Mouse (Mus musculus) neural tube, postnatal 0 days (tissue): ENCODE results near the gene Rarb. TPM values are rescaled to one million over a fixed set of nuclear protein-coding genes. Genes with fewer than 3 reads are reported as not detected.

Source experiments
- polyA plus RNA-seq: library from polyadenylated mRNA; unstranded; fragments of >200 nt; fragmentation: Nextera tagmentation; extraction: Ambion mirVana; gene quantifications from 2 replicates; pipeline ENCODE4 v1.2.1, GENCODE M21; 2015

Rarb gene
- polyA plus RNA-seq: 13.2 and 16.6 TPM in 2 replicates

GRCm38 (mm10) chr14:16818602-16819250 is at the start of gene Rarb:
Gene Rarb, minus strand, starts transcription at chr14:16819156.

